Comparison of ENCODE assay signal across 7 mouse cellular contexts in genomic region chr3:104961066-104962059, GRCm38 (mm10). TPM values are rescaled to one million over a fixed set of nuclear protein-coding genes. Genes with fewer than 3 reads are reported as not detected.
A peak's percentile ranks its signal among the peaks of the same experiment; 100 is the strongest.
DNase-seq lines count a peak whose midpoint lies in the region; ATAC-seq and TF ChIP-seq lines count a peak whose summit lies in the region.

Gene Wnt2b, minus strand, starts transcription at chr3:104961921.

- H3K4me3 ChIP-seq in testis, adult 2 months (ENCODE audit: control insufficient read depth, low read depth, low read length): peak within 1 kb of the TSS; percentile 66
- H3K4me3 ChIP-seq in embryonic facial prominence, embryonic 10.5 days: peak within 1 kb of the TSS; percentile 62
- H3K4me3 ChIP-seq in hindbrain, embryonic 10.5 days: peak within 1 kb of the TSS; percentile 58
- H3K4me3 ChIP-seq in liver, embryonic 14.5 days (ENCODE audit: insufficient read depth in 1 of 2, low read depth in 2 of 2, low read length in 2 of 2): peak within 1 kb of the TSS in 1 of 2 experiments; percentile 40; a peak in 3 of 4 replicates
- peak within 1 kb of the TSS; percentile 55 for H3K4me3 ChIP-seq in small intestine, adult 2 months (ENCODE audit: low read depth, low read length)

- DNase-seq in testis, postnatal 14 days (ENCODE audit: low spot score): no peak
- DNase-seq in embryonic facial prominence, embryonic 10.5 days (ENCODE audit: low spot score): peak; percentile 54
- DNase-seq in hindbrain, embryonic 10.5 days (ENCODE audit: low spot score): peak; percentile 45
- no peak for DNase-seq in liver, embryonic 14.5 days (ENCODE audit: low read depth in 3 of 3, low spot score in 3 of 3)
- DNase-seq in cerebellum, adult 9-10 months: no peak

- H3K27ac ChIP-seq in testis, adult 2 months (ENCODE audit: control insufficient read depth, insufficient read depth, low read depth, low read length): no peak within 1 kb of the TSS
- peak within 1 kb of the TSS; percentile 76 for H3K27ac ChIP-seq in embryonic facial prominence, embryonic 10.5 days (replicated peaks)
- peak within 1 kb of the TSS; percentile 69 for H3K27ac ChIP-seq in hindbrain, embryonic 10.5 days
- no peak within 1 kb of the TSS for H3K27ac ChIP-seq in liver, embryonic 14.5 days
- H3K27ac ChIP-seq in small intestine, adult 2 months (ENCODE audit: insufficient read depth, low read depth, low read length): no peak within 1 kb of the TSS; the same call in none of the 2 replicates

- TF ChIP-seq CTCF in testis, adult 2 months (IDR thresholded peaks at IDR 0.05; ENCODE audit: control insufficient read depth, insufficient read depth, insufficient replicate concordance, low read depth, low read length): no peak
- TF ChIP-seq CTCF in liver, embryonic 14.5 days (IDR thresholded peaks at IDR 0.05; ENCODE audit: low read depth): no peak
- TF ChIP-seq CTCF in small intestine, adult 2 months (IDR thresholded peaks at IDR 0.05; ENCODE audit: extremely low read depth, insufficient read length, insufficient replicate concordance, low read depth, low read length): no peak

- no peak for TF ChIP-seq EP300 in liver, embryonic 14.5 days (IDR thresholded peaks at IDR 0.05; ENCODE audit: low read depth)

- H3K4me2 ChIP-seq in liver, embryonic 14.5 days (ENCODE audit: low read depth): peak within 1 kb of the TSS; percentile 53

- H3K4me1 ChIP-seq in testis, adult 2 months (ENCODE audit: control insufficient read depth, insufficient read depth, low read length): peaks cover 14% of the 10 kb centered on the region
- H3K4me1 ChIP-seq in embryonic facial prominence, embryonic 10.5 days: peaks cover 64% of the 10 kb centered on the region
- H3K4me1 ChIP-seq in hindbrain, embryonic 10.5 days (replicated peaks): peaks cover 39% of the 10 kb centered on the region
- 0 out of 4 replicates have a peak, but pooled peaks cover 0 to 2% of the 10 kb centered on the region in 2 experiments for H3K4me1 ChIP-seq in liver, embryonic 14.5 days (replicated peaks; ENCODE audit: control insufficient read depth in 2 of 2, insufficient read depth in 2 of 2, low read length in 1 of 2)
- peaks cover 9% of the 10 kb centered on the region; the same call in 1 of the 2 replicates for H3K4me1 ChIP-seq in small intestine, adult 2 months (ENCODE audit: control insufficient read depth, insufficient read depth, insufficient read length, low read length)

- peak; percentile 43; the same call in 1 of the 2 replicates for ATAC-seq in liver, embryonic 14.5 days (ENCODE audit: insufficient read depth)

- H3K36me3 ChIP-seq in testis, adult 2 months (ENCODE audit: control insufficient read depth, insufficient read depth, low read length): no peaks in the 10 kb centered on the region
- H3K36me3 ChIP-seq in embryonic facial prominence, embryonic 10.5 days (replicated peaks): 0 out of 2 replicates have a peak, but pooled peaks cover under 1% of the 10 kb centered on the region
- H3K36me3 ChIP-seq in hindbrain, embryonic 10.5 days: peaks cover 7% of the 10 kb centered on the region; the same call in 1 of the 2 replicates
- no peaks in the 10 kb centered on the region for H3K36me3 ChIP-seq in liver, embryonic 14.5 days (replicated peaks; ENCODE audit: control insufficient read depth, insufficient read depth, low read depth)
- no peaks in the 10 kb centered on the region for H3K36me3 ChIP-seq in small intestine, adult 2 months (ENCODE audit: control insufficient read depth, insufficient read depth, low read length)

- TF ChIP-seq POLR2A in testis, adult 2 months (IDR thresholded peaks at IDR 0.05; ENCODE audit: control insufficient read depth, low read depth, low read length): no peak
- TF ChIP-seq POLR2A in small intestine, adult 2 months (IDR thresholded peaks at IDR 0.05; ENCODE audit: low read depth, low read length): no peak

- H3K9ac ChIP-seq in liver, embryonic 14.5 days (replicated peaks): no peak within 1 kb of the TSS

- 2% methylated on average over 87 of the region's 87 CpGs for WGBS in embryonic facial prominence, embryonic 10.5 days
- under 1% methylated on average over 85 of the region's 87 CpGs for WGBS in hindbrain, embryonic 10.5 days
- 3% methylated on average over 84 of the region's 87 CpGs for WGBS in liver, embryonic 14.5 days (ENCODE audit: insufficient replicate concordance)
- 3% methylated on average over 82 of the region's 87 CpGs for WGBS in small intestine, adult 2 months

- no peaks in the 10 kb centered on the region for H3K9me3 ChIP-seq in embryonic facial prominence, embryonic 10.5 days
- H3K9me3 ChIP-seq in hindbrain, embryonic 10.5 days: no peaks in the 10 kb centered on the region
- no peaks in the 10 kb centered on the region for H3K9me3 ChIP-seq in liver, embryonic 14.5 days (ENCODE audit: control insufficient read depth, low read length)

- H3K27me3 ChIP-seq in testis, adult 2 months (ENCODE audit: control insufficient read depth, insufficient read depth, low read length): no peaks in the 10 kb centered on the region; the same call in 1 of the 2 replicates
- peaks cover 84% of the 10 kb centered on the region for H3K27me3 ChIP-seq in embryonic facial prominence, embryonic 10.5 days (replicated peaks; ENCODE audit: low read depth, poor library complexity, severe bottlenecking)
- peaks cover 87% of the 10 kb centered on the region for H3K27me3 ChIP-seq in hindbrain, embryonic 10.5 days (ENCODE audit: insufficient read depth, poor library complexity, severe bottlenecking)
- peaks cover 47% of the 10 kb centered on the region for H3K27me3 ChIP-seq in liver, embryonic 14.5 days (ENCODE audit: control insufficient read depth, insufficient read depth, low read length)
- H3K27me3 ChIP-seq in small intestine, adult 2 months (ENCODE audit: control insufficient read depth, insufficient read depth, low read length): peaks cover 28% of the 10 kb centered on the region

RNA-seq across cellular contexts. Expression of gene Wnt2b, which starts in this region (rescaled TPM):
- polyA plus RNA-seq in testis, adult 2 months (2012; rRNA removed): 1.5 and 1.7 TPM in 2 replicates
- polyA plus RNA-seq in embryonic facial prominence, embryonic 10.5 days (2016; fragmentation: Nextera tagmentation; extraction: Ambion mirVana): 0.50 and 0.66 TPM in 2 replicates
- polyA plus RNA-seq in hindbrain, embryonic 10.5 days (2016; fragmentation: Nextera tagmentation; extraction: Ambion mirVana): 1.3 and 1.7 TPM in 2 replicates
- polyA plus RNA-seq in liver, embryonic 14.5 days (2012; rRNA removed): 0.04 and 0.06 TPM in 2 replicates
- polyA plus RNA-seq in liver, embryonic 14.5 days (2014; fragmentation: Nextera tagmentation; extraction: Ambion mirVana): 0.13 TPM in 1 of 2 replicates, not detected in the other
- 6.5 and 9.7 TPM in 2 replicates for polyA plus RNA-seq in small intestine, adult 2 months (2012; rRNA removed)

Comparison
In these comparisons a context has a peak if more than half of its experiments do, and no peak if none do; other contexts are left out.
1. Peak in DNase-seq, H3K4me3 ChIP-seq and H3K27ac ChIP-seq in embryonic facial prominence, embryonic 10.5 days; RNA of the gene not detected or under 1 TPM.
2. Peak in ATAC-seq and H3K4me2 ChIP-seq in liver, embryonic 14.5 days; RNA of the gene not detected or under 1 TPM.